Mouse (Mus musculus): Measurements from ENCODE around the gene Krt35. TPM values are rescaled to one million over a fixed set of nuclear protein-coding genes. Genes with fewer than 3 reads are reported as not detected.

Krt35 gene
- polyA plus RNA-seq, 1 experiment from 2014 or later, result not detected

Other genes with a start within 250 kb of the Krt35 start
- not detected in 2 replicates for gene Krtap4-16, start 244.6 kb downstream of the Krt35 start, polyA plus RNA-seq (2015; fragmentation: Nextera tagmentation; extraction: Ambion mirVana)
- not detected in 2 replicates for gene Gm11568, start 238.3 kb downstream of the Krt35 start, polyA plus RNA-seq (2015; fragmentation: Nextera tagmentation; extraction: Ambion mirVana)
- gene Gm11559, start 231.8 kb downstream of the Krt35 start, polyA plus RNA-seq (2015; fragmentation: Nextera tagmentation; extraction: Ambion mirVana), result not detected in 2 replicates
- not detected in 2 replicates for gene Krtap9-1, start 222.9 kb downstream of the Krt35 start, polyA plus RNA-seq (2015; fragmentation: Nextera tagmentation; extraction: Ambion mirVana)
- not detected in 2 replicates for gene Gm11567, start 217.1 kb downstream of the Krt35 start, polyA plus RNA-seq (2015; fragmentation: Nextera tagmentation; extraction: Ambion mirVana)
- gene Krtap31-1, start 188.3 kb downstream of the Krt35 start, polyA plus RNA-seq (2015; fragmentation: Nextera tagmentation; extraction: Ambion mirVana), result not detected in 2 replicates
- not detected in 2 replicates for gene Gm11565, start 181.5 kb downstream of the Krt35 start, polyA plus RNA-seq (2015; fragmentation: Nextera tagmentation; extraction: Ambion mirVana)
- not detected in 2 replicates for gene Krtap31-2, start 159.9 kb downstream of the Krt35 start, polyA plus RNA-seq (2015; fragmentation: Nextera tagmentation; extraction: Ambion mirVana)
- gene Krtap9-5, start 147.8 kb downstream of the Krt35 start, polyA plus RNA-seq (2015; fragmentation: Nextera tagmentation; extraction: Ambion mirVana), result not detected in 2 replicates
- gene Krtap29-1, start 117.2 kb downstream of the Krt35 start, polyA plus RNA-seq (2015; fragmentation: Nextera tagmentation; extraction: Ambion mirVana), result not detected in 2 replicates
- gene Krtap16-1, start 109.6 kb downstream of the Krt35 start, polyA plus RNA-seq (2015; fragmentation: Nextera tagmentation; extraction: Ambion mirVana), result not detected in 2 replicates
- gene Krtap17-1, start 102.2 kb downstream of the Krt35 start, polyA plus RNA-seq (2015; fragmentation: Nextera tagmentation; extraction: Ambion mirVana), result 0.83 and 1.2 TPM in 2 replicates
- gene Krt33a, start 80.0 kb downstream of the Krt35 start, polyA plus RNA-seq (2015; fragmentation: Nextera tagmentation; extraction: Ambion mirVana), result not detected in 2 replicates
- gene Krt33b, start 66.4 kb downstream of the Krt35 start, polyA plus RNA-seq (2015; fragmentation: Nextera tagmentation; extraction: Ambion mirVana), result not detected in 2 replicates
- gene Krt34, start 54.7 kb downstream of the Krt35 start, polyA plus RNA-seq (2015; fragmentation: Nextera tagmentation; extraction: Ambion mirVana), result 0.21 and 0.44 TPM in 2 replicates
- 0.10 and 0.21 TPM in 2 replicates for gene Krt31, start 45.7 kb downstream of the Krt35 start, polyA plus RNA-seq (2015; fragmentation: Nextera tagmentation; extraction: Ambion mirVana)
- gene Krt32, start 8.0 kb downstream of the Krt35 start, polyA plus RNA-seq (2015; fragmentation: Nextera tagmentation; extraction: Ambion mirVana), result not detected in 2 replicates
- 0.20 TPM in 1 of 2 replicates, not detected in the other for gene Krt36, start 9.4 kb upstream of the Krt35 start, polyA plus RNA-seq (2015; fragmentation: Nextera tagmentation; extraction: Ambion mirVana)
- 4.5 and 8.2 TPM in 2 replicates for gene Krt13, start 25.3 kb upstream of the Krt35 start, polyA plus RNA-seq (2015; fragmentation: Nextera tagmentation; extraction: Ambion mirVana)
- gene Krt15, start 39.7 kb upstream of the Krt35 start, polyA plus RNA-seq (2015; fragmentation: Nextera tagmentation; extraction: Ambion mirVana), result 59.9 and 78.6 TPM in 2 replicates
- 349 and 432 TPM in 2 replicates for gene Krt19, start 52.4 kb upstream of the Krt35 start, polyA plus RNA-seq (2015; fragmentation: Nextera tagmentation; extraction: Ambion mirVana)
- not detected in 2 replicates for gene Krt9, start 97.0 kb upstream of the Krt35 start, polyA plus RNA-seq (2015; fragmentation: Nextera tagmentation; extraction: Ambion mirVana)
- 2.1 and 5.0 TPM in 2 replicates for gene Krt14, start 111.3 kb upstream of the Krt35 start, polyA plus RNA-seq (2015; fragmentation: Nextera tagmentation; extraction: Ambion mirVana)
- gene Krt16, start 152.7 kb upstream of the Krt35 start, polyA plus RNA-seq (2015; fragmentation: Nextera tagmentation; extraction: Ambion mirVana), result not detected in 2 replicates
- gene Krt17, start 164.8 kb upstream of the Krt35 start, polyA plus RNA-seq (2015; fragmentation: Nextera tagmentation; extraction: Ambion mirVana), result 8.4 and 15.5 TPM in 2 replicates
- gene Krt42, start 173.6 kb upstream of the Krt35 start, polyA plus RNA-seq (2015; fragmentation: Nextera tagmentation; extraction: Ambion mirVana), result not detected in 2 replicates
- gene Eif1, start 223.6 kb upstream of the Krt35 start, polyA plus RNA-seq (2015; fragmentation: Nextera tagmentation; extraction: Ambion mirVana), result 1,740 and 1,854 TPM in 2 replicates
- gene Gast, start 238.2 kb upstream of the Krt35 start, polyA plus RNA-seq (2015; fragmentation: Nextera tagmentation; extraction: Ambion mirVana), result not detected in 2 replicates